Mouse (Mus musculus): ENCODE measurements at regions not wholly inside any gene's neighbourhood (a gene's known extent, or its start where the extent isn't known, plus 50 kb on each side); places are given as distances from the start of the nearest gene placed in this dataset.

- no peak for ATAC-seq (replicated peaks; ENCODE audit: insufficient number of reproducible peaks, low FRiP score, low TSS enrichment)
- H3K36me3 ChIP-seq (ENCODE audit: control insufficient read depth, insufficient read depth, low read length), result no peaks in the 10 kb centered on the region
- no peak overlapping the region for H3K4me2 ChIP-seq
- no peak overlapping the region for H3K9ac ChIP-seq (ENCODE audit: low read depth, low read length)
- H3K27me3 ChIP-seq (ENCODE audit: control insufficient read depth, insufficient read depth, low read length), result no peaks in the 10 kb centered on the region
- H3K27ac ChIP-seq (ENCODE audit: low read depth, low read length), result no peak overlapping the region
- H3K4me1 ChIP-seq (ENCODE audit: control insufficient read depth, insufficient read depth, low read length), result no peaks in the 10 kb centered on the region
- no peak overlapping the region for H3K4me3 ChIP-seq (ENCODE audit: low read depth, low read length)
- peaks cover 3% of the 10 kb centered on the region; the same call in 1 of the 2 replicates for H3K9me3 ChIP-seq (replicated peaks; ENCODE audit: control insufficient read depth, low read length)
- WGBS (ENCODE audit: insufficient replicate concordance), result 66% methylated on average over 6 of the region's 6 CpGs
These were observed 92.0 kb downstream of the Cdc5l start for GRCm38 (mm10) chr17:45341573-45341972.

- Histone ChIP-seq H3K36me3 (ENCODE audit: control insufficient read depth, insufficient read depth, low read length) (no peaks in the 10 kb centered on the region), H3K4me2 (no peak overlapping the region), H3K9ac (ENCODE audit: low read depth, low read length) (no peak overlapping the region), H3K27ac (ENCODE audit: low read depth, low read length) (no peak overlapping the region), H3K4me3 (ENCODE audit: low read depth, low read length) (no peak overlapping the region), H3K9me3 (replicated peaks; ENCODE audit: control insufficient read depth, low read length) (peaks cover 3% of the 10 kb centered on the region; the same call in 1 of the 2 replicates), H3K27me3 (ENCODE audit: control insufficient read depth, insufficient read depth, low read length) (no peaks in the 10 kb centered on the region), H3K4me1 (ENCODE audit: control insufficient read depth, insufficient read depth, low read length) (no peaks in the 10 kb centered on the region)
- no peak for ATAC-seq (replicated peaks; ENCODE audit: insufficient number of reproducible peaks, low FRiP score, low TSS enrichment)
- 72% methylated on average over 4 of the region's 4 CpGs for WGBS (ENCODE audit: insufficient replicate concordance)
These were observed 92.7 kb downstream of the Cdc5l start for GRCm38 (mm10) chr17:45340851-45341250.

- H3K27ac ChIP-seq (ENCODE audit: low read depth, low read length), result no peak overlapping the region
- no peak overlapping the region for H3K4me3 ChIP-seq (ENCODE audit: low read depth, low read length)
- no peaks in the 10 kb centered on the region for H3K27me3 ChIP-seq (ENCODE audit: control insufficient read depth, insufficient read depth, low read length)
- 52% methylated on average over 11 of the region's 11 CpGs for WGBS (ENCODE audit: insufficient replicate concordance)
- H3K4me2 ChIP-seq, result no peak overlapping the region
- no peak for ATAC-seq (replicated peaks; ENCODE audit: insufficient number of reproducible peaks, low FRiP score, low TSS enrichment)
- no peak overlapping the region for H3K9ac ChIP-seq (ENCODE audit: low read depth, low read length)
- no peaks in the 10 kb centered on the region for H3K4me1 ChIP-seq (ENCODE audit: control insufficient read depth, insufficient read depth, low read length)
- H3K36me3 ChIP-seq (ENCODE audit: control insufficient read depth, insufficient read depth, low read length), result no peaks in the 10 kb centered on the region
- H3K9me3 ChIP-seq (replicated peaks; ENCODE audit: control insufficient read depth, low read length), result peaks cover 3% of the 10 kb centered on the region; the same call in 1 of the 2 replicates
These were observed 94.3 kb downstream of the Cdc5l start for GRCm38 (mm10) chr17:45339226-45339625.

GRCm38 (mm10) chr17:45338086-45338485, 95.5 kb downstream of the Cdc5l start:
- Histone ChIP-seq H3K4me3 (ENCODE audit: low read depth, low read length) (no peak overlapping the region), H3K9me3 (replicated peaks; ENCODE audit: control insufficient read depth, low read length) (no peaks in the 10 kb centered on the region), H3K27me3 (ENCODE audit: control insufficient read depth, insufficient read depth, low read length) (no peaks in the 10 kb centered on the region), H3K27ac (ENCODE audit: low read depth, low read length) (no peak overlapping the region), H3K4me2 (no peak overlapping the region), H3K4me1 (ENCODE audit: control insufficient read depth, insufficient read depth, low read length) (no peaks in the 10 kb centered on the region), H3K36me3 (ENCODE audit: control insufficient read depth, insufficient read depth, low read length) (no peaks in the 10 kb centered on the region), H3K9ac (ENCODE audit: low read depth, low read length) (no peak overlapping the region)
- ATAC-seq (replicated peaks; ENCODE audit: insufficient number of reproducible peaks, low FRiP score, low TSS enrichment), result no peak
- WGBS (ENCODE audit: insufficient replicate concordance), result 67% methylated on average over 4 of the region's 4 CpGs

GRCm38 (mm10) chr17:45335586-45336151, 97.9 kb downstream of the Cdc5l start:
- H3K9me3 ChIP-seq (replicated peaks; ENCODE audit: control insufficient read depth, low read length), result no peaks in the 10 kb centered on the region
- no peaks in the 10 kb centered on the region for H3K36me3 ChIP-seq (ENCODE audit: control insufficient read depth, insufficient read depth, low read length)
- no peak overlapping the region for H3K4me3 ChIP-seq (ENCODE audit: low read depth, low read length)
- ATAC-seq (replicated peaks; ENCODE audit: insufficient number of reproducible peaks, low FRiP score, low TSS enrichment), result no peak
- no peak overlapping the region for H3K9ac ChIP-seq (ENCODE audit: low read depth, low read length)
- H3K27ac ChIP-seq (ENCODE audit: low read depth, low read length), result no peak overlapping the region
- no peak overlapping the region for H3K4me2 ChIP-seq
- H3K4me1 ChIP-seq (ENCODE audit: control insufficient read depth, insufficient read depth, low read length), result no peaks in the 10 kb centered on the region
- H3K27me3 ChIP-seq (ENCODE audit: control insufficient read depth, insufficient read depth, low read length), result no peaks in the 10 kb centered on the region
- WGBS (ENCODE audit: insufficient replicate concordance), result 89% methylated on average over 9 of the region's 9 CpGs

GRCm38 (mm10) chr17:45334732-45335381, 98.7 kb downstream of the Cdc5l start:
- ATAC-seq (replicated peaks; ENCODE audit: insufficient number of reproducible peaks, low FRiP score, low TSS enrichment), result no peak
- 57% methylated on average over 13 of the region's 13 CpGs for WGBS (ENCODE audit: insufficient replicate concordance)

GRCm38 (mm10) chr17:45332321-45332720, 101.2 kb downstream of the Cdc5l start:
- H3K4me2 ChIP-seq, result no peak overlapping the region
- H3K27me3 ChIP-seq (ENCODE audit: control insufficient read depth, insufficient read depth, low read length), result no peaks in the 10 kb centered on the region
- H3K36me3 ChIP-seq (ENCODE audit: control insufficient read depth, insufficient read depth, low read length), result no peaks in the 10 kb centered on the region
- no peak overlapping the region for H3K27ac ChIP-seq (ENCODE audit: low read depth, low read length)
- no peaks in the 10 kb centered on the region for H3K9me3 ChIP-seq (replicated peaks; ENCODE audit: control insufficient read depth, low read length)
- ATAC-seq (replicated peaks; ENCODE audit: insufficient number of reproducible peaks, low FRiP score, low TSS enrichment), result no peak
- no peak overlapping the region for H3K4me3 ChIP-seq (ENCODE audit: low read depth, low read length)
- no peaks in the 10 kb centered on the region for H3K4me1 ChIP-seq (ENCODE audit: control insufficient read depth, insufficient read depth, low read length)
- WGBS (ENCODE audit: insufficient replicate concordance), result 78% methylated on average over 12 of the region's 12 CpGs
- H3K9ac ChIP-seq (ENCODE audit: low read depth, low read length), result no peak overlapping the region

More at GRCm38 (mm10) chr17:45334732-45335381, 98.7 kb downstream of the Cdc5l start:
- Histone ChIP-seq H3K9me3 (replicated peaks; ENCODE audit: control insufficient read depth, low read length) (no peaks in the 10 kb centered on the region), H3K9ac (ENCODE audit: low read depth, low read length) (no peak overlapping the region), H3K27ac (ENCODE audit: low read depth, low read length) (no peak overlapping the region), H3K27me3 (ENCODE audit: control insufficient read depth, insufficient read depth, low read length) (no peaks in the 10 kb centered on the region), H3K4me2 (no peak overlapping the region), H3K36me3 (ENCODE audit: control insufficient read depth, insufficient read depth, low read length) (no peaks in the 10 kb centered on the region), H3K4me3 (ENCODE audit: low read depth, low read length) (no peak overlapping the region), H3K4me1 (ENCODE audit: control insufficient read depth, insufficient read depth, low read length) (no peaks in the 10 kb centered on the region)

GRCm38 (mm10) chr17:45329241-45329640, 104.3 kb downstream of the Cdc5l start:
- 72% methylated on average over 9 of the region's 9 CpGs for WGBS (ENCODE audit: insufficient replicate concordance)
- Histone ChIP-seq H3K4me2 (no peak overlapping the region), H3K9ac (ENCODE audit: low read depth, low read length) (no peak overlapping the region), H3K4me1 (ENCODE audit: control insufficient read depth, insufficient read depth, low read length) (no peaks in the 10 kb centered on the region), H3K4me3 (ENCODE audit: low read depth, low read length) (no peak overlapping the region), H3K36me3 (ENCODE audit: control insufficient read depth, insufficient read depth, low read length) (no peaks in the 10 kb centered on the region), H3K27me3 (ENCODE audit: control insufficient read depth, insufficient read depth, low read length) (no peaks in the 10 kb centered on the region), H3K9me3 (replicated peaks; ENCODE audit: control insufficient read depth, low read length) (no peaks in the 10 kb centered on the region), H3K27ac (ENCODE audit: low read depth, low read length) (no peak overlapping the region)
- ATAC-seq (replicated peaks; ENCODE audit: insufficient number of reproducible peaks, low FRiP score, low TSS enrichment), result no peak

GRCm38 (mm10) chr17:45326726-45327125, 106.8 kb downstream of the Cdc5l start:
- H3K9me3 ChIP-seq (replicated peaks; ENCODE audit: control insufficient read depth, low read length), result no peaks in the 10 kb centered on the region
- WGBS (ENCODE audit: insufficient replicate concordance), result 82% methylated on average over 10 of the region's 10 CpGs
- H3K4me1 ChIP-seq (ENCODE audit: control insufficient read depth, insufficient read depth, low read length), result no peaks in the 10 kb centered on the region
- H3K27me3 ChIP-seq (ENCODE audit: control insufficient read depth, insufficient read depth, low read length), result no peaks in the 10 kb centered on the region
- no peak overlapping the region for H3K4me3 ChIP-seq (ENCODE audit: low read depth, low read length)
- H3K4me2 ChIP-seq, result no peak overlapping the region
- H3K27ac ChIP-seq (ENCODE audit: low read depth, low read length), result no peak overlapping the region
- H3K36me3 ChIP-seq (ENCODE audit: control insufficient read depth, insufficient read depth, low read length), result no peaks in the 10 kb centered on the region
- no peak overlapping the region for H3K9ac ChIP-seq (ENCODE audit: low read depth, low read length)
- ATAC-seq (replicated peaks; ENCODE audit: insufficient number of reproducible peaks, low FRiP score, low TSS enrichment), result no peak
